Mouse (Mus musculus) lung, embryonic 16.5 days (tissue): ENCODE results near the gene Kncn. TPM values are rescaled to one million over a fixed set of nuclear protein-coding genes. Genes with fewer than 3 reads are reported as not detected.
A peak's percentile ranks its signal among the peaks of the same experiment; 100 is the strongest.

Experiments
- ATAC-seq: fragments of 200-750 bp; cut with Nextera tagmentation; 2 replicates; pipeline ENCODE4 v1.8.0; 2017; ENCODE audit warnings: low read depth, mild to moderate bottlenecking, moderate library complexity
- H3K27ac ChIP-seq: fragments of 300-500 bp; sonication (generic); 2 replicates; pipeline ENCODE4 v1.5.1; 2014; ENCODE audit warnings: mild to moderate bottlenecking, control low read depth, low read length
- H3K27me3 ChIP-seq: fragments of 300-500 bp; sonication (generic); 2 replicates; pipeline ENCODE4 v1.6.1; 2014; ENCODE audit warnings: low read depth, low read length, mixed read lengths; ENCODE audit not compliant: control insufficient read depth, insufficient read depth
- H3K36me3 ChIP-seq: fragments of 300-500 bp; sonication (generic); 2 replicates; pipeline ENCODE4 v1.6.1; 2014; ENCODE audit warnings: low read length; ENCODE audit not compliant: control insufficient read depth, insufficient read depth
- H3K4me1 ChIP-seq: fragments of 300-500 bp; sonication (generic); replicated peaks from 2 replicates; pipeline ENCODE4 v1.6.1; 2014; ENCODE audit warnings: low read length, mixed read lengths; ENCODE audit not compliant: control insufficient read depth, insufficient read depth
- H3K4me2 ChIP-seq: fragments of 300-500 bp; sonication (generic); 2 replicates; pipeline ENCODE4 v1.6.1; 2014; ENCODE audit warnings: low read depth, low read length, control low read depth
- H3K4me3 ChIP-seq: fragments of 300-500 bp; sonication (generic); 2 replicates; pipeline ENCODE4 v1.5.1; 2014; ENCODE audit warnings: mild to moderate bottlenecking, low read length, control low read depth
- H3K9ac ChIP-seq: fragments of 300-500 bp; sonication (generic); 2 replicates; pipeline ENCODE4 v1.6.1; 2014; ENCODE audit warnings: low read length, control low read depth
- H3K9me3 ChIP-seq: fragments of 300-500 bp; sonication (generic); 2 replicates; pipeline ENCODE4 v1.6.1; 2016; ENCODE audit warnings: low read length; ENCODE audit not compliant: control insufficient read depth
- WGBS: fragments of 180-500 bp; shearing (Covaris S2); extraction: QIAGEN DNeasy Blood & Tissue Kit; methylation state at CpG from one replicate; pipeline ENCODE4 v1.1.7; 2014; 5-methylcytosine and 5-hydroxymethylcytosine counted together
- polyA plus RNA-seq: library from polyadenylated mRNA; unstranded; fragments of >200 nt; fragmentation: Nextera tagmentation; extraction: Ambion mirVana; gene quantifications from 2 replicates; pipeline ENCODE4 v1.2.1, GENCODE M21; 2015

Kncn gene
- polyA plus RNA-seq = not detected in 2 replicates

GRCm38 (mm10) chr4:115884022-115884421 lies at the start of gene Kncn:
Gene Kncn (plus strand): TSS chr4:115884400.
- H3K27me3 ChIP-seq = no peaks in the 10 kb centered on the region; the same call in 1 of the 2 replicates
- H3K4me1 ChIP-seq = no peaks in the 10 kb centered on the region
- H3K4me2 ChIP-seq = no peak within 1 kb of the TSS
- no peaks in the 10 kb centered on the region for H3K36me3 ChIP-seq
- H3K9ac ChIP-seq = no peak within 1 kb of the TSS
- no peak within 1 kb of the TSS for H3K27ac ChIP-seq
- no peak within 1 kb of the TSS for H3K4me3 ChIP-seq
- WGBS = 66% methylated on average over 6 of the region's 6 CpGs
- no peak for ATAC-seq
- H3K9me3 ChIP-seq = no peaks in the 10 kb centered on the region

DNA sequence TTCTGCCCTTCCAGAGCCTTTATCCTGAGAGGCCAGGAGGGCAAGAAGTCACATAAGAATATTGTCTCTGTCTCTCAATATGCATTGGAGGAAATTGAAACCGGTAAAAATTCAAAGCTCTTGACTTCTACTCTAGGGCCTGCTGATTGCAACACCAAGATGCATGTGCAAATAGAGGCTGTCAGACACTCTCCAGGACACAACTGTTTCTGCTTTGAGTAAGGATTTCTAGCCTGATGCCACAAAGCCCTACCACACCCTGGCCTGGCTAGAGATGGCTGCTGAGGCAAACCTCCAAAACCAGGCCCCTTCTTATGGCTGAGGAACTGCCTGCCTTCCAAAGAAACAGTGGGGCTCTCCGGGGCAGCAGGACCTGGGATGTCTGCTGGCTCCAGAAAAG lies 48.6 kb upstream of the Kncn start:
- H3K9me3 ChIP-seq = no peaks in the 10 kb centered on the region
- H3K27me3 ChIP-seq = no peaks in the 10 kb centered on the region
- 67% methylated on average over 2 of the region's 2 CpGs for WGBS
- H3K27ac ChIP-seq = no peak overlapping the region
- H3K9ac ChIP-seq = no peak overlapping the region
- H3K4me3 ChIP-seq = no peak overlapping the region
- no peak for ATAC-seq
- H3K4me2 ChIP-seq = no peak overlapping the region
- peaks cover 8% of the 10 kb centered on the region for H3K4me1 ChIP-seq
- peaks cover 22% of the 10 kb centered on the region for H3K36me3 ChIP-seq

DNA sequence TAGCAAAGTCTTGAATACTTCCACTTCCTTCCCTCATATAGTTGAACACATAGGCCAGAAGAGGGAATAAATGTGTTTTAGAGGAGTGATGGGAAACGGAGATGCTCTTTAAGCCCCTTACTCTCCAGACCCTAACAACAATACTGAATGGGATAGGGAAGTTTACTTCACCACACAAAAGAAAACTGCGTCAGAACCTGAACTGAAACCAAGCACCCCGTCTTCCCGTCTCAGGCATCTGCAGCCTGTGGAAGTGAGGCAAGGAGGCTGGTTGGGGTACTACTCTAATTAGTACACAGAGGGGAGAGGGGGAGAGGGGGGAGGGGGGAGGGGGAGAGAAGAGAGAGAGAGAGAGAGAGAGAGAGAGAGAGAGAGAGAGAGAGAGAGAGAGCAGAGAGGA lies 46.0 kb upstream of the Kncn start:
- peak overlapping the region; percentile 69 for H3K4me2 ChIP-seq
- H3K4me3 ChIP-seq = no peak overlapping the region
- ATAC-seq = no peak
- 80% methylated on average over 4 of the region's 4 CpGs for WGBS
- H3K36me3 ChIP-seq = peaks cover 10% of the 10 kb centered on the region
- H3K9ac ChIP-seq = no peak overlapping the region
- no peak overlapping the region for H3K27ac ChIP-seq
- no peaks in the 10 kb centered on the region for H3K9me3 ChIP-seq
- peaks cover 8% of the 10 kb centered on the region for H3K4me1 ChIP-seq
- H3K27me3 ChIP-seq = no peaks in the 10 kb centered on the region

- peak within 1 kb of the TSS; percentile 70 for H3K4me3 ChIP-seq
- peaks cover 5% of the 10 kb centered on the region for H3K36me3 ChIP-seq
- WGBS = 2% methylated on average over 51 of the region's 51 CpGs
- ATAC-seq = peak; percentile 98
- H3K4me2 ChIP-seq = peak within 1 kb of the TSS; percentile 69
- H3K27me3 ChIP-seq = no peaks in the 10 kb centered on the region
- H3K27ac ChIP-seq = peak within 1 kb of the TSS; percentile 43; the same call in 1 of the 2 replicates
- H3K9ac ChIP-seq = peak within 1 kb of the TSS; percentile 75
- peaks cover 8% of the 10 kb centered on the region for H3K4me1 ChIP-seq
- H3K9me3 ChIP-seq = no peaks in the 10 kb centered on the region
These were observed 45.2 kb upstream of the Kncn start, which contains the start of gene Mknk1 for GRCm38 (mm10) chr4:115838696-115839641. Gene Mknk1 (plus strand): TSS chr4:115839198.

DNA sequence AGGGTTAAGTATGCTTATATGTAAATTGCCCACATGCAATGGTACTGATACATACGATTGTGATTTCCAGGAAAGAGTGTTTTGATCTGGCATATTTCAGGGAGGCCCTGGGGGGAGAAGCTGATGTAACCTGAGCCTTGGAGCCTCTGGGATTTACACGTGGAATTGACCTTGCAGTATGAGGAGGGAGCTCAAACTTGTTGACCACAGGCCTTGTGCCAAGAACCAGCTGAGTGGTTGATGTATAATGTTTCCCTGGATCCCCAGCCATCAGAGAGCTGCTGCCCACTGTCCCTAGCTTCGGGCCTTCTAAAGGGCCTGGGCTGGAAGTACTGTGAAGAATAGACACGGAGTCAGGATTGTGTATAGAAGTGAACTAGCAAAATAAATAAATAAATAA lies 44.2 kb upstream of the Kncn start:
- Histone ChIP-seq H3K4me2 (peak overlapping the region; percentile 69), H3K27me3 (no peaks in the 10 kb centered on the region), H3K9me3 (no peaks in the 10 kb centered on the region), H3K9ac (no peak overlapping the region), H3K4me3 (peak overlapping the region; percentile 70), H3K36me3 (no peaks in the 10 kb centered on the region), H3K4me1 (peaks cover 8% of the 10 kb centered on the region), H3K27ac (no peak overlapping the region)
- WGBS = 35% methylated on average over 4 of the region's 4 CpGs
- no peak for ATAC-seq

DNA sequence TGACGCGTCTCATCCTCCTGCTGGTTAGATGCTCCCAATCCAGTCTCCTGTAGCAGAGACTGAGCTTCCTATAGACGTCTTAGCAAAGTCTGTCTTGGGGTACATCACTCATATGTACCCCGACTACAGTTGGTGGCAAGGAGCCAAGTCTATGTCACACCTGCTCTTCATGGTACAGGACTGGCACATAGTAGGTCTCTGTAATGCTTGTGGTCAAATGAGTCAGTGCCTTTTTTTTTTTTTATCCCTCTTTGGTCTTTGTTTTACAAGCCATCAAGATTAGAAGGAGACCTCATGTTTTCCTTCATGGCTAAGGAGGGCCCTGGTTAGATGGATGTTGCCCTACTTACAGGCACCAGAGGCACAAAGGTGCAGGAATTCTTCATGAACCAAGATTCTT lies 43.4 kb upstream of the Kncn start:
- Histone ChIP-seq H3K4me1 (peaks cover 8% of the 10 kb centered on the region), H3K27me3 (no peaks in the 10 kb centered on the region), H3K4me3 (no peak overlapping the region), H3K36me3 (no peaks in the 10 kb centered on the region), H3K9me3 (no peaks in the 10 kb centered on the region), H3K9ac (no peak overlapping the region), H3K4me2 (no peak overlapping the region), H3K27ac (no peak overlapping the region)
- 89% methylated on average over 4 of the region's 4 CpGs for WGBS
- ATAC-seq = no peak

- H3K4me3 ChIP-seq = no peak overlapping the region
- H3K27me3 ChIP-seq = no peaks in the 10 kb centered on the region
- ATAC-seq = no peak
- H3K4me1 ChIP-seq = peaks cover 4% of the 10 kb centered on the region; the same call in 1 of the 2 replicates
- H3K4me2 ChIP-seq = no peak overlapping the region
- H3K9me3 ChIP-seq = no peaks in the 10 kb centered on the region
- peaks cover 2% of the 10 kb centered on the region for H3K36me3 ChIP-seq
- 55% methylated on average over 2 of the region's 2 CpGs for WGBS
- H3K9ac ChIP-seq = no peak overlapping the region
- no peak overlapping the region for H3K27ac ChIP-seq
These were observed 37.5 kb upstream of the Kncn start for GRCm38 (mm10) chr4:115846656-115847055.

DNA sequence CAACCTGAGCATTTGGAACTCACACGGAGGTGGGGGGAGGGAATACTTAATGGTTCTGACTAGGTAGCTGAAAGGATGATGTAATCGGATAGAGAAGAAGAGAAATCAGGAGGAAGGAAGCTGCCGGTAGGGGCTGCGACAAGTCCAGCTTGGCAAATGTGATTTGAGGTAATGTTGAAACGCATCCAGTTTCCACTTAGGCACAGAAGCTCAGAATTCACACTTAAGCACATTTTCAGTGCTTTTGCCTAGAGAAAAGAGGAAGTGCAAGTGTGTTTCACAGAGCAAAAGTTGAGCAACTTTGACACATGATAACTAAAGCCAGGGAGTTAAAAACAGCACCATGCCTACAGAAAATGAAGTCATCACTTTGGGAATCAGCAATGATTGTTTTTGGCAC lies 36.8 kb upstream of the Kncn start:
- Histone ChIP-seq H3K4me1 (peaks cover 4% of the 10 kb centered on the region; the same call in 1 of the 2 replicates), H3K27me3 (no peaks in the 10 kb centered on the region), H3K4me2 (no peak overlapping the region), H3K9ac (no peak overlapping the region), H3K27ac (no peak overlapping the region), H3K9me3 (no peaks in the 10 kb centered on the region), H3K36me3 (peaks cover 2% of the 10 kb centered on the region), H3K4me3 (no peak overlapping the region)
- WGBS = 45% methylated on average over 5 of the region's 5 CpGs
- ATAC-seq = no peak

GRCm38 (mm10) chr4:115848083-115848482 lies 36.1 kb upstream of the Kncn start:
- WGBS = 78% methylated on average over 1 of the region's 1 CpGs
- H3K9ac ChIP-seq = no peak overlapping the region
- H3K36me3 ChIP-seq = peaks cover 2% of the 10 kb centered on the region
- H3K4me1 ChIP-seq = peaks cover 4% of the 10 kb centered on the region; the same call in 1 of the 2 replicates
- no peaks in the 10 kb centered on the region for H3K9me3 ChIP-seq
- no peak overlapping the region for H3K4me3 ChIP-seq
- no peak for ATAC-seq
- H3K27ac ChIP-seq = no peak overlapping the region
- H3K4me2 ChIP-seq = no peak overlapping the region
- no peaks in the 10 kb centered on the region for H3K27me3 ChIP-seq
